Mouse (Mus musculus): ENCODE measurements at regions not wholly inside any gene's neighbourhood (a gene's known extent, or its start where the extent isn't known, plus 50 kb on each side); places are given as distances from the start of the nearest gene placed in this dataset.

DNA sequence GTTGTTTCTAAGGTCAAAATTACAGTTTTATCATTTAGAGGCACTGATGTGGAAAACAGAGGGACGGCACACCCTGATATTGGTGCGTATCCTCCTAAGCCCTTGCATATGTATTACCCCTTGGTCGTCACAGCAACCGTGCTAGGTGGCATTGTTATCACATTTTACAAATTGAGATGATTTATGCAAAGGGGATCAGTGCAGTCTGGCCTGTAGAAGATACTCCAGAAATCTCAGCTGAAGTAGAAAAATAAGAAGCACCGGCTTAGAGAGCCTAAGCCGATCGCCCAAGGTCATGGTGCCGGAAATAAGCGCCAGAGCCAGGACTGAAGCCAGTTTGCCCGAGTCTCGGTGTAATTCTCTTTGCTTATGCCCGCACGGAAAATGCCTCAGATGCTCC, 280.7 kb downstream of the Ttll7 start:
- no peaks in the 10 kb centered on the region for H3K79me2 ChIP-seq (ENCODE audit: control insufficient read depth, insufficient read depth, low read length, poor library complexity)
- TF ChIP-seq JUND (IDR thresholded peaks at IDR 0.05; ENCODE audit: low read depth, low read length): no peak
- TF ChIP-seq CHD1 (IDR thresholded peaks at IDR 0.05; ENCODE audit: low read depth, low read length): no peak
- no peak for TF ChIP-seq GABPA (IDR thresholded peaks at IDR 0.05; ENCODE audit: low read depth, low read length)
- no peak for TF ChIP-seq MYC (IDR thresholded peaks at IDR 0.05; ENCODE audit: low read depth, low read length)
- no peak for TF ChIP-seq KAT2A (conservative IDR thresholded peaks at IDR 0.05; ENCODE audit: low read depth, low read length)
- TF ChIP-seq GATA1 (IDR thresholded peaks at IDR 0.05; ENCODE audit: low read depth, low read length): no peak
- no peak for TF ChIP-seq POLR2AphosphoS5 (IDR thresholded peaks at IDR 0.05; ENCODE audit: borderline replicate concordance, low read depth, low read length)
- TF ChIP-seq E2F4 (IDR thresholded peaks at IDR 0.05; ENCODE audit: borderline replicate concordance, low read depth, low read length): no peak
- no peak for TF ChIP-seq HCFC1 (IDR thresholded peaks at IDR 0.05; ENCODE audit: low read depth, low read length)
- no peak for TF ChIP-seq ZKSCAN1 (IDR thresholded peaks at IDR 0.05; ENCODE audit: low read depth, low read length)
- TF ChIP-seq MAZ (IDR thresholded peaks at IDR 0.05; ENCODE audit: low read depth, low read length): no peak
- no peak for DNase-seq (ENCODE audit: low read depth, low spot score)
- no peak overlapping the region for H3K27ac ChIP-seq (ENCODE audit: control insufficient read depth, low read depth, low read length)
- no peaks in the 10 kb centered on the region for H3K4me1 ChIP-seq (ENCODE audit: control insufficient read depth in 1 of 2, insufficient read depth in 2 of 2, low read length in 2 of 2)
- no peaks in the 10 kb centered on the region for H3K36me3 ChIP-seq (ENCODE audit: control insufficient read depth in 1 of 2, insufficient read depth in 2 of 2, low read length in 2 of 2)
- no peak overlapping the region for H3K9ac ChIP-seq (ENCODE audit: control insufficient read depth, low read depth, low read length, poor library complexity, severe bottlenecking)
- no peaks in the 10 kb centered on the region for H3K27me3 ChIP-seq (ENCODE audit: control insufficient read depth in 1 of 2, insufficient read depth in 2 of 2, low read length in 2 of 2)
- no peaks in the 10 kb centered on the region for H3K9me3 ChIP-seq (replicated peaks; ENCODE audit: insufficient read depth, low read length)
- H3K4me3 ChIP-seq (ENCODE audit: control insufficient read depth in 1 of 2, insufficient read depth in 1 of 2, low read depth in 2 of 2, low read length in 2 of 2): no peak overlapping the region

DNA sequence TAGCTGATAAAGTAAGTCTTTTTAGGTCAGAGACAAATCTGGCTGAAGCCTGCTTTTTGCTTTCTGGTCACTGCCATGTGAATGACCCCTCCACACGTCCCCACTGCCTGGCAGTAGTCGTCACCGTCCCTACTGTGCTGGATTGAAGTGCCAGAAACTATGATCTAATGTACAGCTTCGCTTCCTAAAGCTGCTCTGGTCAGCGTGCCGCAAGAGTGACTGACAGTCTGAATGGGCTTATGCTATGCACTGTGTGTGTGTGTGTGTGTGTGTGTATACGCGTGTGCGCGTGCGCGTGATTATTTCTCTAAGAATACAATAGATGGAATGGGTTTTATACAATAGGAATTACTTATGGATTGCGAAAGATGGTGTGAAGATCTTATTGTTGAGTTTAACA, 281.2 kb downstream of the Ttll7 start:
- Histone ChIP-seq H3K9me3 (replicated peaks; ENCODE audit: insufficient read depth, low read length) (no peaks in the 10 kb centered on the region), H3K36me3 (ENCODE audit: control insufficient read depth in 1 of 2, insufficient read depth in 2 of 2, low read length in 2 of 2) (no peaks in the 10 kb centered on the region), H3K79me2 (ENCODE audit: control insufficient read depth, insufficient read depth, low read length, poor library complexity) (no peaks in the 10 kb centered on the region), H3K4me3 (ENCODE audit: control insufficient read depth in 1 of 2, insufficient read depth in 1 of 2, low read depth in 2 of 2, low read length in 2 of 2) (no peak overlapping the region), H3K9ac (ENCODE audit: control insufficient read depth, low read depth, low read length, poor library complexity, severe bottlenecking) (no peak overlapping the region), H3K27ac (ENCODE audit: control insufficient read depth, low read depth, low read length) (no peak overlapping the region), H3K4me1 (ENCODE audit: control insufficient read depth in 1 of 2, insufficient read depth in 2 of 2, low read length in 2 of 2) (no peaks in the 10 kb centered on the region), H3K27me3 (ENCODE audit: control insufficient read depth in 1 of 2, insufficient read depth in 2 of 2, low read length in 2 of 2) (no peaks in the 10 kb centered on the region)
- DNase-seq (ENCODE audit: low read depth, low spot score): no peak
- TF ChIP-seq USF2 (IDR thresholded peaks at IDR 0.05; ENCODE audit: borderline replicate concordance in 1 of 2, insufficient read depth in 1 of 2, low read depth in 1 of 2, low read length in 2 of 2) (no peak), JUND (IDR thresholded peaks at IDR 0.05; ENCODE audit: low read depth, low read length) (no peak), BHLHE40 (IDR thresholded peaks at IDR 0.05; ENCODE audit: borderline replicate concordance, low read depth, low read length) (no peak), NRF1 (IDR thresholded peaks at IDR 0.05; ENCODE audit: insufficient read depth, low read depth, low read length, poor library complexity, severe bottlenecking) (no peak), ELF1 (IDR thresholded peaks at IDR 0.05; ENCODE audit: low read depth, low read length) (no peak), ETS1 (IDR thresholded peaks at IDR 0.05; ENCODE audit: low read depth, low read length) (no peak), UBTF (IDR thresholded peaks at IDR 0.05; ENCODE audit: borderline replicate concordance, insufficient read depth, low read depth, low read length) (no peak), MYC (IDR thresholded peaks at IDR 0.05; ENCODE audit: low read depth, low read length) (no peak)

All from MEL (cell line).